Mouse (Mus musculus): Measurements from ENCODE around the gene Tas2r108. TPM values are rescaled to one million over a fixed set of nuclear protein-coding genes. Genes with fewer than 3 reads are reported as not detected.

The Tas2r108 gene
- not detected for total RNA-seq (2021)
- long read RNA-seq, experiment 1 = 0 reads
- long read RNA-seq, experiment 2 = 0 reads

GRCm38 (mm10) chr6:40493229-40493628 is at the start of gene Tas2r108:
Gene Tas2r108, plus strand, starts transcription at chr6:40493529.
- DNase-seq (ENCODE audit: low spot score in 2 of 2) = no peak

DNA sequence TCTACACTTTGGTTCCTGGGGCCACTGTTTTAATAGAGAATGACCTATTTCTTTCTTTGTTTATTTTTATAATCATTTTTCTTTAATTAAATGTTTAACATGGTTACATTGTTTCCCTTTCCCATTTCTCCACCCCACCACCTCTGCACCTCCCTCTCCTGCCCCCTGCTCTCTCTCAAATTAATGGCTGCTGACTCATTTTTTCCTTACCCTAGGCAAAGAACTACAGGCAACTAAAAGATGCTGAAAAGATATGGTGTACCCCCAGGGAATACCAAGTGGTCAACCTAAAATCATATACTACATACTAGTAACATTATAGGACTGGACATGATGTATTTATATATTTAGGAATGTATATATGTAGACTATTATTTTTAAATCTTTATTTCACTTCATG is 44.7 kb upstream of the Tas2r108 start:
- no peak for DNase-seq (ENCODE audit: low spot score in 2 of 2)

GRCm38 (mm10) chr6:40454436-40455041 is 38.8 kb upstream of the Tas2r108 start:
- no peak for DNase-seq (ENCODE audit: low spot score in 2 of 2)

DNA sequence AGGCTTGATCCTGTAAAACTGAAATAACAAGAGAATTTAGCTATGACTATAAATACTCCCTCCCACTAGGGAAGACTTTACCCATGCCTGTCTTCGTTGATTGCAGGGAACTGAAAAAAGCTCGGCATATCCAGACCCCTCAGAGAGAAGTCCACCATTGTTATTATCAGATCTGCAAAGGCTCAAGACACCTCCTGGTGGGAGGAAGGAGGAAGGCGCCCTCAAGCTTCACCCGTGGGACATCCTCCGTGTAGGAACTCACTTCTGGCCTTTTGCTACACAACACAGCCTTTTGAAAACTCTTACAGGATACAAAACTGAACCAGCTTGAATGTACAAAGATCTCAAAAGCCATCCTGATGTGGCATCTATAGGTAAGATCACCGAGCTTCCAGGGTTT is 27.6 kb upstream of the Tas2r108 start:
- no peak for DNase-seq (ENCODE audit: low spot score in 2 of 2)

DNA sequence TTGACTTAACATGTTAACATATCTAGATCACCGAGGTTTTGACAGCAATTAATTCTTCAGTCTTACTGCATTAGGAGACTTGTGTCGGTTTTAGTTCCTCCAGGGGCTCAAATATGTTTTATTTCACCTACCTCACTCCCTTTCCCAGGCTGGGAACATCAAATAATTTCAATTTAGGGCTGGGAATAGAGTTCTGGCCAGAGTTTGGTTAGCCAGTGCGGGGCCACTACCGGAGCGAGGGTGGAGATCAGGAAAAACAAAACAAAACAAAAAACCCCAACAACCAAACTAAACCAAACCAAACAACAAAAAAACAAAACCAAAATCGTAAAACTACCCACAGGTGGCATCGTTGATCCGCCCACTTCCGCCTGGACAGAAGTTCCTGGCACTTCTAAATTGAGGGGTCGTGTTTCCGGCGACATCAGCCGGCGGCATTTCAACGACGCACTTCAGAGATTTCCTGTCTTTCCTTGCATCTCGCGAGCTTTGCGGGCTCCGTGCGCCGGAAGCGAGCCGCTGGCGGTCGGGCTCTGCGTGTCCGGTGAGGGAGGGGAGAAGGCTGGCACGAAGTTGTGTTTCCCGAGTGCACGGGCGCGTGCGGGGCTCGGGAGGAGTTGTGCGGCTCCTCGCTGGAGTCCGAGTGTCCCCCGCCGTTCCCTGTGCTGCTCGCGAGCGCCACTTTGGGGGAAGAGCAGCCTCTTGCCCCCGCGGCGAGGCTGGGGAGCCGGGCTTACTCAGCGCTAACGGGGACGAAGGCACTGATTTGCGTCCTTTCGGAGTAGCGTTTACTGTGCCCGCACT is 22.2 kb upstream of the Tas2r108 start, which contains the start of gene Ssbp1:
Gene Ssbp1, plus strand, starts transcription at position 437 of the 804 bp plus-strand sequence.
- peak; percentile 84 to 89 for DNase-seq (ENCODE audit: low spot score in 2 of 2)

- no peak for DNase-seq (ENCODE audit: low spot score in 2 of 2)
Observed at GRCm38 (mm10) chr6:40471720-40472010, 21.7 kb upstream of the Tas2r108 start.

GRCm38 (mm10) chr6:40476132-40476531 is 17.2 kb upstream of the Tas2r108 start:
- no peak for DNase-seq (ENCODE audit: low spot score in 2 of 2)

GRCm38 (mm10) chr6:40479705-40480104 is 13.6 kb upstream of the Tas2r108 start:
- no peak for DNase-seq (ENCODE audit: low spot score in 2 of 2)

GRCm38 (mm10) chr6:40482318-40482717 is 11.0 kb upstream of the Tas2r108 start:
- DNase-seq (ENCODE audit: low spot score in 2 of 2) = no peak

- DNase-seq (ENCODE audit: low spot score in 2 of 2) = no peak
Observed at GRCm38 (mm10) chr6:40490933-40491332, 2.4 kb upstream of the Tas2r108 start, which contains the start of gene Tas2r137. Gene Tas2r137, plus strand, starts transcription at chr6:40491233.

GRCm38 (mm10) chr6:40519408-40519807 is 26.1 kb downstream of the Tas2r108 start, which contains the start of gene Prss37:
Gene Prss37, minus strand, starts transcription at chr6:40519508.
- no peak for DNase-seq (ENCODE audit: low spot score in 2 of 2)

Other genes starting within 250 kb of the Tas2r108 start
- 10 to 100 TPM; 20.3 to 30.5 TPM for gene Agk, start 168.4 kb upstream of the Tas2r108 start, total RNA-seq (2021)
- 10 to 100 TPM in 1 of 2 experiments, 1 to 10 TPM in 1; 9.9 to 14.9 TPM for gene E330009J07Rik, start 57.4 kb upstream of the Tas2r108 start, total RNA-seq (2021)
- not detected for gene Wee2, start 54.4 kb upstream of the Tas2r108 start, total RNA-seq (2021)
- gene Ssbp1, start 22.2 kb upstream of the Tas2r108 start, total RNA-seq (2021) = 10 to 100 TPM; 37.7 to 42.4 TPM
- not detected for gene Tas2r137, start 2.3 kb upstream of the Tas2r108 start, total RNA-seq (2021)
- gene Prss37, start 26.0 kb downstream of the Tas2r108 start, total RNA-seq (2021) = not detected
- gene Olfr461, start 61.5 kb downstream of the Tas2r108 start, total RNA-seq (2021) = not detected
- not detected for gene Olfr460, start 76.0 kb downstream of the Tas2r108 start, total RNA-seq (2021)
- 1 to 10 TPM in 1 of 2 experiments, under 1 TPM in 1; 0.86 to 1.1 TPM for gene Clec5a, start 92.3 kb downstream of the Tas2r108 start, total RNA-seq (2021)
- gene Tas2r138, start 119.8 kb downstream of the Tas2r108 start, total RNA-seq (2021) = not detected
- under 1 TPM in 1 of 2 experiments, not detected in 1; 0.89 TPM for gene Mgam, start 135.3 kb downstream of the Tas2r108 start, total RNA-seq (2021)

All from adrenal gland, adult 18-20 months (tissue).